Mouse (Mus musculus) thymus, postnatal 4 days (tissue): ENCODE measurements around the gene Gng12.

ENCODE experiments used
- DNase-seq: peaks from one replicate; pipeline ENCODE4 v3.0.0; 2021

Gene Gng12

DNA sequence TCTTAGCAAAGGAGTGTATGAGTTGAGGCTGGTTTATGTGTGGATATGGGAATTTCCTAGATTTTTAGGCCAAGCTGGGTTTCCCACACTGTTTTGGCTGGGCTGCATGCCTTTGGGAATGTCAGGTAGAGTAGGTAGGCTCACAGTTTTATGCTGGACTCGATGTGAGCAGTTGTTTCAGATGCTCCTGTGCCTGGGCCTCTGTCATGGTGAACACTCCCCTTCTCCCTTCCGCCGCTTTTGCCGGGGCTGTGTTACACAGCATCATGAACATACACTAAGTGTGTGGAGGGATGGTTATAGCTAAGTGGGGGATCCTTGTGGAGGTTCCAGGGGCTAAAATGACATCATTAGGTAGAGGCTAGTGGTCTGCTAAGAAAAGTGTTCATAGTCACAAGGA is 24.6 kb downstream of the Gng12 start:
- DNase-seq, result no peak

DNA sequence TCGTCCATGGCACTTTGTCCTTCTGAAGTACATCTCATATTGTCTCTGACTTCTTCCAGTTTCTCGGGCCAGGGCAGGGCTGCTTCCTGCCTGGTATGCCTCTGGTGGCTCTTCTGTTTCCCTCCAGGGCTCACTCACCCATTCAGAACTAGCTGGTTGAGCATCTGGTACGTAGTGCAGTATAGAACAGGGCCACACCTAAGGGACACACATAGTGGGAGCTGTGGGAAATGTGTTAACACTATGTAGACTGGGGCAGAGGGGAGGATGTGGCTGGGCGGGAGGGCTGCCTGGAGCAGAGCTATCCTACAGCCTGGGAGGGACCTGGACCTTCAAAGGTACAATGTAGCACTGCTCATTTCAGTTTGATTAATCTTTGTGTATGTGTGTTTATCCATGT is 25.6 kb downstream of the Gng12 start:
- no peak for DNase-seq

GRCm38 (mm10) chr6:66922501-66922900 is 26.3 kb downstream of the Gng12 start:
- no peak for DNase-seq

GRCm38 (mm10) chr6:66923851-66924250 is 27.7 kb downstream of the Gng12 start:
- no peak for DNase-seq

DNA sequence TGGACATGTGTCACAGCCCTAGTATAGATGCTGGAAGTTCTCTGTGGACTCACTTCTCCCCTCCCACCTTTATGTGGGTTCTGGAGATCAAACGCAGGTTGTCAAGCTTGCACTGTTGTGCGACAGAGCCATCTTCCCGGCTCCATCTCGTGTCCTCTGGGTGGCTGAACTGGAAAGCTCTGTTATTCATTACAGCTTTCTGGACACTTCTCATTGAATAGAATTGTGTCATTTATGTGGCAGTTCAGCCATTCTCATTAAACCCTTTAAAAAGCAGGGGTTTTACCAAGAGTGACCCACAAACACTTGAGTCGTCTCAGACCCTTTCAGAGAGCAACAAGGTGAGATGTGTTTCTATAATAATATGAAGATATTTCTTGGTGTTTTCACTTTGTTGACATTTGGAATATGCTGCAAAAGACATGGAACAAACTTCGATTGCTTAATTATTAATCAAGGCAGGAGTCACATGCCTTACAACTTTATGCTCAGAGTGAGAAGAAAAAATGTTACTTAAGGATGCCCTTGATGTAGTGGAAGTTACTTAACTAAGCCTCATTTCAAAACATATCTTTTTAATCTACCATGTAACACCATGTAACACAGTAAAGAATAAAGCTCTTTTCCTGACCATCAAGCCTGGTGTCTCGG is 28.2 kb downstream of the Gng12 start:
- no peak for DNase-seq

- no peak for DNase-seq
Measured at GRCm38 (mm10) chr6:66926269-66926668, 30.1 kb downstream of the Gng12 start.

- no peak for DNase-seq
Measured at GRCm38 (mm10) chr6:66928972-66929645, 32.9 kb downstream of the Gng12 start.

- no peak for DNase-seq
Measured at GRCm38 (mm10) chr6:66929694-66930093, 33.5 kb downstream of the Gng12 start.

DNA sequence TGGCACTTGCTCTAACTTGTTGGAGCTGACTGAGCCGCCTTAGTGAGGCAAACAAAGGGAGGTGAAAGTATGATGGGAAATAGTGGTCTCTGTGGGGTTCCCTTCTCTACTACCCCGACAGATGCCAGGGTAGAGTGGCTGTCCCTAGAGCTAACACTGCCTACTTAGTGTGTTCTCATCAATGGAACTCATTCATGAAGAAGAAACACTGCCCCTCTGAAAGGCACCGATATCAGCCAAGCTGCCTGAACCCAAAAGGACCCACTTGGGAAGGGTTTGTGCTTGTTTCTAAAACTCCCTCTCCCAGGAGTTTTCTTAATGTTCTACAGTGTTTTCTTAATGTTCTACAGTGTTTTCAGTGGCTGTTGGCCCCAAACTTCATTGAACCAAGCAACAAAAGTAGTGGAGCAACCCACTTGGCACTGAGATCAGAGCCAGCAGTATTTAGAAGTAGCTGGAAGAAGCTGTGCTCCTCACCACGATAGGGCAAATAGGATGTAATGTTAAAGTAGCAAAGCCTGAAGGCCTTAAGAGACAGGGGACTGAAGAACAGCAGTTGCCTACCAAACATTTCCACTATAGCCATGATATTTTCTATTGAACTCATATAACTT is 36.1 kb downstream of the Gng12 start:
- DNase-seq, result no peak

DNA sequence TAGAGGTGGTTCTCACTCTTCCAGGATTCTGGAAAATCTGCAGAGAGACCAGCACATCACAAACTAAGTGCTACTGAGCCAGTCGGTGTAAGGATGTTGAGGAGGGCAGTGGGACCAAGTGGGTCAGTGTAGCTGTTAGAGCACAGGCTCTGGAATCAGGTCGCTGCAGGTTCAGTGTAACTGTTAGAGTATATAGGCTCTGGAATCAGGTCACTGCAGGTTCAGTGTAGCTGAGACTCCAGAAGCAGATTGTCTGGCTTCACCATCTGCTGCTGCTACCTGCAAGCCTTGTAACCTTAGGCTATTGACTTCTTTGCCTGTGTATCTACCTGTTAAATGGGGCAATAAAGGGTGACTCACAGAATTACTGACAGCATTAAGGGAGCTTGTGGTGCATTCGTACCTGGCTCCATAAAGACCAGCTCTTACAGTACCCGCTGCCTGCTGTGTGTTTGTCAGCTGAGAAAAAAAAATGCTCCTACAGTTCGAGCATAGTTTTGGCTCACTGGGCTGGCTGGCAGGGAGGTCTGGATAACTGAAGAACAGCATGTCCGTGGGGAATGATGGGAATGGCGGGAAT is 44.5 kb downstream of the Gng12 start:
- no peak for DNase-seq

- DNase-seq, result no peak
Measured at GRCm38 (mm10) chr6:66941792-66942191, 45.6 kb downstream of the Gng12 start.

- no peak for DNase-seq
Measured at GRCm38 (mm10) chr6:66942826-66943225, 46.6 kb downstream of the Gng12 start.

DNA sequence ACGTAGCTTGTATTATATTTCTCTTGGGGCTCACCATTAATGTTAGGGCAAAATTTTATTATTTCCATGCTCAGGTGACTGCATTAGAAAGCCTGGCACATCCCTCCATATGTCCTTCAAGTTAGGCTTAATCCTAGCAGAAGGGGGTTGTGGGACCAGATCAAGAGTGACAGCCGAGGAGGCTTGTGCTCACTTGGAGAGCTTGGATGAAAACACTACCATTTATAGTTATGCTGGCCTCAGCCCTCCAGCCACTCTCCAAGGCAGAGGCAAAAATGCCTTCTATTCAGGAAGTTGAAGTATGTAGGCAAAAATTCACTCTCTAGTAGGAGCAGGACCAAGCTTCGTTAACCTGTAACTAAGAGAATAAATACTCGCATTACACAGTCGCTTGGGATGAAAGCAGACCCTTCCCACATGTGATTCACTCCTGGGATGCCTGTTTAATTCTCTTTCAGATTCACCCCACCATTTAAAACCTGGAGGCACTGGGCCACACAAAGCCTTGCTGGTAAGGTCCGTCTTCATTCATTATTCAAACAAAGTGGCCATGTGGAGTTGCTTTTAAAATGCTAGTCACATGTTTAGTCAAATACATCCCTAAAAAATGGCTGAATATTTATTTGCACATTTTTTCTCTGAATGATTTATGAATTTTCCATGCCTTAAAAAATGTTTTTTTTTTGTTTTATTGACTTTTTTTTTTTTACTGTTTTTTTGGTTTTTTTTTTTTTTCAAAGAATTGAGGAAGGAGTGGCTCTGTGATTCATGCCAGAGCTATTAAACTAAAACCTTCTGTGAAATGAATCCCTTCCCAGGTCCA is 47.4 kb downstream of the Gng12 start:
- no peak for DNase-seq

- DNase-seq, result peak; percentile 16
Measured at GRCm38 (mm10) chr6:66944190-66945003, 48.2 kb downstream of the Gng12 start.

GRCm38 (mm10) chr6:66945004-66945356 is 48.8 kb downstream of the Gng12 start:
- peak; percentile 42 for DNase-seq

DNA sequence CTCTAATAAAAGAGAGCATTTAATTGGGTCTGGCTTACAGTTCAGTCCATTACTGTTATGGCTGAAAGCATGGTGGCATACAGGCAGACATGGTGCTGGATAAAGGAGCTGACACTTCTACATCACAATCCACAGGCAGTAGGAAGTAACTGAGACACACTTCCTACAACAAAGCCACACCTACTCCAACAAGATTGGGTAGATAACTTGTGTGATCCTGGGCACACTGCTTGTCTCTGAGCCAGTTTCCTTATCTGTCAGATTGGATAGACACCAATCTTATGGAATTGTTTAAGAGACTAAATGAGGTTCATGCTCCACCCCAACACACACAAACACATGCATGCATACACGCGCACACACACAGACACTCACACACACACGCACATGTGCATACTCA is 51.9 kb downstream of the Gng12 start:
- DNase-seq, result no peak

- DNase-seq, result no peak
Measured at GRCm38 (mm10) chr6:66948848-66949247, 52.7 kb downstream of the Gng12 start.

GRCm38 (mm10) chr6:66951726-66952418 is 55.7 kb downstream of the Gng12 start:
- DNase-seq, result no peak

DNA sequence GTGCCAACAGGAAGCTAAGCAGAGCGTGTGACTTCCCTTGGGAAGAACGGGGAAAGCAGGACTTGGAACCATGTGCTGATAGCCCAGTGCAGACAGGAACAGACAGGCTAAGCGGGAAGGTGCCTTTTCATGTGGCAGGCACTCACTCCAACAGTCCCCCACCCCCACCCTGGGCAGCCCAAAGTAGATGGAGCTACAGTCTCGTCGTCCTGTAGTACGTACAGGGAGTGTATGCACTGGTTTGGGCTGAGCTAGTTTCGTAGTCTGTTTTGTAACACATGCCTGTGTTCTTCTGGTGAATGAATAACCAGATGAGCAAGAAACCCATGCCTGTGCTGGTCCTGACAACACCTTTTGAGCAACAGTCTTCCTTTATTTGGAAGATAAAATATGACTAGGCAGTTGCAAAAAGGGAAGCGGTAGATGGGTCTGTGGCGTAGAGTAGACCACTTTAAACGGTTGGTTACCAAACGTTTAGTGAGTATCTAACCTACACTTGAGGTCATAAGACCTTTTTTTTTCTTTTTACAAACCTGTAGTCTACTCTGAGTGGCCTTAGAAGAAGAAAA is 57.8 kb downstream of the Gng12 start:
- DNase-seq, result peak; percentile 24

- peak; percentile 66 for DNase-seq
Measured at GRCm38 (mm10) chr6:66955089-66955657, 59.0 kb downstream of the Gng12 start.
